Mouse (Mus musculus) 3134 (cell line): ENCODE data around the gene Olfr541.
"Not testable (repeated sequence)": the region's sequence is repeated elsewhere in the genome, so short reads cannot be mapped to it uniquely, and the experiment has no call there.

Experiments used
- DNase-seq: peaks from one replicate; pipeline ENCODE4 v3.0.0-alpha.2; 2011; ENCODE audit warnings: low spot score; ENCODE audit not compliant: insufficient read length; ENCODE audit errors: extremely low read depth

The Olfr541 gene

GRCm38 (mm10) chr7:140696967-140697366 lies at the start of gene Olfr541:
Gene Olfr541, plus strand, starts transcription at chr7:140697267.
- no peak for DNase-seq

GRCm38 (mm10) chr7:140659630-140660029 lies 37.4 kb upstream of the Olfr541 start, which contains the start of gene Olfr539:
Gene Olfr539, plus strand, starts transcription at chr7:140659930.
- DNase-seq = no peak

- DNase-seq = not testable (repeated sequence)
These were observed 26.4 kb upstream of the Olfr541 start for GRCm38 (mm10) chr7:140670693-140671092.

- DNase-seq = no peak
These were observed 21.2 kb upstream of the Olfr541 start for GRCm38 (mm10) chr7:140675863-140676262.

- not testable (repeated sequence) for DNase-seq
These were observed 17.5 kb upstream of the Olfr541 start for GRCm38 (mm10) chr7:140679591-140679990.

GRCm38 (mm10) chr7:140681651-140682050 lies 15.4 kb upstream of the Olfr541 start, which contains the start of gene Olfr45:
Gene Olfr45, plus strand, starts transcription at chr7:140681951.
- no peak for DNase-seq

- DNase-seq = no peak
These were observed 9.3 kb downstream of the Olfr541 start for GRCm38 (mm10) chr7:140706348-140706747.

- no peak for DNase-seq
These were observed 10.6 kb downstream of the Olfr541 start for GRCm38 (mm10) chr7:140707536-140708284.

- DNase-seq = no peak
These were observed 20.3 kb downstream of the Olfr541 start for GRCm38 (mm10) chr7:140717155-140718055.

- DNase-seq = no peak
These were observed 24.0 kb downstream of the Olfr541 start for GRCm38 (mm10) chr7:140721095-140721494.

- no peak for DNase-seq
These were observed 28.5 kb downstream of the Olfr541 start for GRCm38 (mm10) chr7:140725558-140725957.

- no peak for DNase-seq
These were observed 36.1 kb downstream of the Olfr541 start for GRCm38 (mm10) chr7:140733162-140733561.

GRCm38 (mm10) chr7:140747402-140747801 lies 50.3 kb downstream of the Olfr541 start:
- DNase-seq = no peak

- no peak for DNase-seq
These were observed 51.2 kb downstream of the Olfr541 start for GRCm38 (mm10) chr7:140748116-140748826.

- no peak for DNase-seq
These were observed 51.7 kb downstream of the Olfr541 start for GRCm38 (mm10) chr7:140748827-140749160.

GRCm38 (mm10) chr7:140754556-140754955 lies 57.5 kb downstream of the Olfr541 start:
- DNase-seq = no peak
